Mouse (Mus musculus): ENCODE data around the gene Rnf144b. TPM values are rescaled to one million over a fixed set of nuclear protein-coding genes. Genes with fewer than 3 reads are reported as not detected.
A peak's percentile ranks its signal among the peaks of the same experiment; 100 is the strongest.

Gene Rnf144b
- total RNA-seq, 2 experiments from 2014 or later, result 20.7 to 25.9 TPM

- no peak overlapping the region for H3K4me3 ChIP-seq
- TF ChIP-seq CTCF (IDR thresholded peaks at IDR 0.05), result no peak
- H3K27ac ChIP-seq, result no peak overlapping the region
- intact Hi-C loops (cut with DNase I), result no loop called here
- no peak for DNase-seq (ENCODE audit: extremely low spot score in 1 of 2, low spot score in 2 of 2)
Observed at GRCm38 (mm10) chr13:47156841-47157240, 34.4 kb downstream of the Rnf144b start.

GRCm38 (mm10) chr13:47162001-47162400, 39.5 kb downstream of the Rnf144b start:
- no peak overlapping the region for H3K4me3 ChIP-seq
- intact Hi-C loops (cut with DNase I), result no loop called here

GRCm38 (mm10) chr13:47164732-47165131, 42.3 kb downstream of the Rnf144b start:
- DNase-seq (ENCODE audit: extremely low spot score in 1 of 2, low spot score in 2 of 2), result no peak
- Histone ChIP-seq H3K27ac (no peak overlapping the region), H3K4me3 (no peak overlapping the region)
- no peak for TF ChIP-seq CTCF (IDR thresholded peaks at IDR 0.05)
- intact Hi-C loops (cut with DNase I), result no loop called here

More at GRCm38 (mm10) chr13:47162001-47162400, 39.5 kb downstream of the Rnf144b start:
- H3K27ac ChIP-seq, result no peak overlapping the region
- no peak for DNase-seq (ENCODE audit: extremely low spot score in 1 of 2, low spot score in 2 of 2)
- no peak for TF ChIP-seq CTCF (IDR thresholded peaks at IDR 0.05)

- no peak for DNase-seq (ENCODE audit: extremely low spot score in 1 of 2, low spot score in 2 of 2)
- Histone ChIP-seq H3K27ac (no peak overlapping the region), H3K4me3 (no peak overlapping the region)
- no peak for TF ChIP-seq CTCF (IDR thresholded peaks at IDR 0.05)
- intact Hi-C loops (cut with DNase I), result no loop called here
Observed at GRCm38 (mm10) chr13:47165261-47165660, 42.8 kb downstream of the Rnf144b start.

- no peak for DNase-seq (ENCODE audit: extremely low spot score in 1 of 2, low spot score in 2 of 2)
- intact Hi-C loops (cut with DNase I), result no loop called here
- Histone ChIP-seq H3K27ac (no peak overlapping the region), H3K4me3 (no peak overlapping the region)
- no peak for TF ChIP-seq CTCF (IDR thresholded peaks at IDR 0.05)
Observed at GRCm38 (mm10) chr13:47168484-47168883, 46.0 kb downstream of the Rnf144b start.

GRCm38 (mm10) chr13:47170026-47170425, 47.6 kb downstream of the Rnf144b start:
- H3K27ac ChIP-seq, result no peak overlapping the region
- H3K4me3 ChIP-seq, result no peak overlapping the region
- no peak for DNase-seq (ENCODE audit: extremely low spot score in 1 of 2, low spot score in 2 of 2)
- TF ChIP-seq CTCF (IDR thresholded peaks at IDR 0.05), result no peak
- intact Hi-C loops (cut with DNase I), result no loop called here

- DNase-seq (ENCODE audit: extremely low spot score in 1 of 2, low spot score in 2 of 2), result no peak
- no peak for TF ChIP-seq CTCF (IDR thresholded peaks at IDR 0.05)
- no peak overlapping the region for H3K27ac ChIP-seq
- intact Hi-C loops (cut with DNase I), result no loop called here
- no peak overlapping the region for H3K4me3 ChIP-seq
Observed at GRCm38 (mm10) chr13:47170811-47171555, 48.5 kb downstream of the Rnf144b start.

- DNase-seq (ENCODE audit: extremely low spot score in 1 of 2, low spot score in 2 of 2), result no peak
- no peak overlapping the region for H3K27ac ChIP-seq
- intact Hi-C loops (cut with DNase I), result no loop called here
- no peak overlapping the region for H3K4me3 ChIP-seq
- TF ChIP-seq CTCF (IDR thresholded peaks at IDR 0.05), result no peak
Observed at GRCm38 (mm10) chr13:47172891-47173290, 50.4 kb downstream of the Rnf144b start.

- TF ChIP-seq CTCF (IDR thresholded peaks at IDR 0.05), result no peak
- no peak for DNase-seq (ENCODE audit: extremely low spot score in 1 of 2, low spot score in 2 of 2)
- Histone ChIP-seq H3K27ac (no peak overlapping the region), H3K4me3 (no peak overlapping the region)
- intact Hi-C loops (cut with DNase I), result no loop called here
Observed at GRCm38 (mm10) chr13:47178182-47178581, 55.7 kb downstream of the Rnf144b start.

GRCm38 (mm10) chr13:47180776-47181175, 58.3 kb downstream of the Rnf144b start:
- no peak overlapping the region for H3K27ac ChIP-seq
- DNase-seq (ENCODE audit: extremely low spot score in 1 of 2, low spot score in 2 of 2), result no peak
- intact Hi-C loops (cut with DNase I), result no loop called here
- no peak for TF ChIP-seq CTCF (IDR thresholded peaks at IDR 0.05)
- no peak overlapping the region for H3K4me3 ChIP-seq

GRCm38 (mm10) chr13:47182366-47182765, 59.9 kb downstream of the Rnf144b start:
- no peak overlapping the region for H3K4me3 ChIP-seq
- no peak overlapping the region for H3K27ac ChIP-seq
- no peak for DNase-seq (ENCODE audit: extremely low spot score in 1 of 2, low spot score in 2 of 2)
- TF ChIP-seq CTCF (IDR thresholded peaks at IDR 0.05), result no peak
- intact Hi-C loops (cut with DNase I), result no loop called here

GRCm38 (mm10) chr13:47183033-47183730, 60.7 kb downstream of the Rnf144b start:
- Histone ChIP-seq H3K27ac (peak overlapping the region; percentile 59), H3K4me3 (no peak overlapping the region)
- no peak for TF ChIP-seq CTCF (IDR thresholded peaks at IDR 0.05)
- DNase-seq (ENCODE audit: extremely low spot score in 1 of 2, low spot score in 2 of 2), result no peak
- intact Hi-C loops (cut with DNase I), result no loop called here

Measured in left cerebral cortex, adult 2 months (tissue).